Mouse (Mus musculus) c-Kit-positive CD71-positive TER-119-negative erythroid progenitor cells, embryonic 14.5 days (primary cell): Measurements from ENCODE around the gene Dnajb8.
A peak's percentile ranks its signal among the peaks of the same experiment; 100 is the strongest.

Experiments
- DNase-seq: peaks from one replicate; pipeline ENCODE4 v3.0.0-alpha.2; 2013; ENCODE audit warnings: low read depth

Dnajb8 gene

GRCm38 (mm10) chr6:88231821-88232220 lies 9.8 kb downstream of the Dnajb8 start:
- no peak for DNase-seq

GRCm38 (mm10) chr6:88232221-88232620 lies 10.2 kb downstream of the Dnajb8 start:
- DNase-seq: no peak

- DNase-seq: no peak
Observed at GRCm38 (mm10) chr6:88233996-88234395, 11.9 kb downstream of the Dnajb8 start.

GRCm38 (mm10) chr6:88235461-88235860 lies 13.4 kb downstream of the Dnajb8 start:
- DNase-seq: no peak

GRCm38 (mm10) chr6:88235983-88236382 lies 13.9 kb downstream of the Dnajb8 start:
- DNase-seq: no peak

DNA sequence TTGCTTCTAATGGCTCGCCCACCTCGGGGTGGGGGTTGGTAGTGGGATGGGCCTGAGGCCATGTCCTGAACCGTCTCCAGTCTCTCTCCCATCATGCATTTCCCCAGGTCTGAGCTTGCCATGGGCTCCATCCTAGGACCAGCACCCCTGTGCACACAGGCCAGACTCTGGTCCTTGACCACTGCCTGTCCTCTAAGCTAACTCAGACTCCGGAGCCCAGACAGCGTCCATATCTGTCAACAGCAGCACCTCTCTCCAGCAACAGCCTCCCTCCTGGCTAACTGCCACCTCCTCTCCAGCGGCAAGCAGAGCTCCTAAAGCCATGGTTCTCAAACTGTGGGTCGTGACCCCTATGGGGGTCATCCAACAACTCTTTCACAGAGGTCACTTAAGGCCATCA lies 14.4 kb downstream of the Dnajb8 start:
- no peak for DNase-seq

GRCm38 (mm10) chr6:88242604-88243003 lies 20.5 kb downstream of the Dnajb8 start:
- DNase-seq: peak; percentile 44

DNA sequence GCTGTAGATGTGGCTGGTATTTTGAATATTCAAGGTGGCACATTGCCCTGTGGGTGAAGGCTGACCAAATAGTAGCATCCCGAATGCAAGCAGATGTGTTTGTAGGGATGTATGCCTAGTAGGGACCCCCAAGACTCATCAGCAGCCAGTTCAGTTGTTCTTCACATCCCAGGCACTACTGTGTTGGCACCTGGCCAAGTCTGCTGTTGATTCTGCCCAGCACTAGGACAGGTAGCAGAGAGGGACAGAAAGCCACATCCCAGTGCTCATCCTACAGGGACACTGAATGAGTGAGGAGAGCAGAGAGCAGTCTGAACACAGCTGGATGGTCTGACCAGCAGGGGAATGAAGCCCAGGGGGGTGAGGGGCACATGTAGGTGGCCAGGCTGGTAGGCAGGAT lies 27.2 kb downstream of the Dnajb8 start:
- DNase-seq: no peak

DNA sequence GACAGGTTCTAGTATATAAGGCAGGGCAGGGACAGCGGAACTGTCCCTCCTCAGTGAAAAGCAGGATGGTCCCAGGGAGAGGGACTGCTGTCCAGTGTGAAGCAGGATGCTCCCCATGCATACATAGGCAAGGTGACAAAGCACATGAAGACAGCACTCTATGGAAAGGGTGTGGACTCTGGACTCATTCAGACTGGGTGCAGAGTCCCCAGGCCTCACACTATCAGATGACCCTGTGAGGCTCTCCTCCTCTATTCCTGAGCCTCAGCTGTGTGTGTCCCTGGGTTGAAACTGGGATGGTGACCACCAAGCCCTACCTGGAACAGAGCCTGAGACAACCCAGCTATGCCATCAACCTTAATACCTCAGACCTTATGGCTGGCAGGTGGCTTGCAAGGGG lies 29.3 kb downstream of the Dnajb8 start:
- DNase-seq: no peak

DNA sequence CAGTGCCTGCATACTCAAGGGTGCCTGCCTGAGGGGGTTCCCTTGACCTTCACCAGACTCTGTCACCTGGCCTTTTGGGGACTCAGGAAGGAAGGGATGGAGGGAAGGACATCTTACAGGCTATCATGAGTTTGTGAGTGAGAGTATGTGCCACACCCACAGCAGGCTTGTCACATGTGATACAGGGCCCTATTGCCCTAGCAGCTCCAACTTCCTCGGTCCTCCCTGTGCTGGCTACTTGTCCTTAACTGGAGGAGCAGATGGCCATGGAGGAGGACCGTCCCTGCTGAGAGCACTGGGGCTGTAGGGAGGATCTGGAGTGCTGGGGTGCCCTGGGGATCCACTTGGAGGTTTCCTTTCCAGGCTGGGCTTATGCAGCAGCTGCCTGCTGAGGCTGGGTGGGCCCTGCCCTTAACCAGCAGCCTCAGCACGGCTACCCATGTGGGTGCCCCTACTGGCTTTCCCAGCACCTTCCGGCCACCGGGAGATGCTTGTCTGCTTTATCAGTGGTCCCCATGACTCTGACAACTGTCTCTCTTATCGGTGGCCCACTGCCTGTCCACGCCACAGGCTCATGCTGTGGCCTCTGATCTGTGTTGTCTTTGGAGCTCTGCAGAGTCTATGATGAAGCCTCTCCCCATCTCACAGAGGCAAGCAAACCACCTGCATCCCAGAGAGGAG lies 29.9 kb downstream of the Dnajb8 start:
- DNase-seq: no peak

- DNase-seq: no peak
Observed at GRCm38 (mm10) chr6:88254082-88254481, 32.0 kb downstream of the Dnajb8 start.

DNA sequence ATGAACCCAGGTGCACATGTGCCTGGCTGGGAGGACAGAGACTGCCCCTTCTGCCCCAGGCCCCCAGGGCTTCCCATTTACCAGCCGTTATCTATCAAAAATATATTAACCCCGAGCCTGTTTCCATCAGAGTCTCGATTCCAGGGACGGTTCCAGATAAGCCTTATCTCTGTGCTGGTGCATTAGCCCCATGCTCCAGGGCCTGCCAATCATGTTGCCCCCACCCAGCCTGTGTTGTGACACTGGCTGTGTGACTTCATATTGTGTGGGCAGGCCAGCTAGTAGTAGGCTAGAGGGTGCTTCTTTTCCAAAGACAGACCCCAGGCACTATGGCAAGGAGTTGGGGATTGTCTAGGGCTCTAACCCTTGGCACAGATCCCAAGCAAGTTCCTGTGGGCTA lies 33.4 kb downstream of the Dnajb8 start:
- peak; percentile 40 for DNase-seq

- DNase-seq: no peak
Observed at GRCm38 (mm10) chr6:88259621-88260020, 37.6 kb downstream of the Dnajb8 start.

- DNase-seq: no peak
Observed at GRCm38 (mm10) chr6:88260645-88261044, 38.6 kb downstream of the Dnajb8 start.

DNA sequence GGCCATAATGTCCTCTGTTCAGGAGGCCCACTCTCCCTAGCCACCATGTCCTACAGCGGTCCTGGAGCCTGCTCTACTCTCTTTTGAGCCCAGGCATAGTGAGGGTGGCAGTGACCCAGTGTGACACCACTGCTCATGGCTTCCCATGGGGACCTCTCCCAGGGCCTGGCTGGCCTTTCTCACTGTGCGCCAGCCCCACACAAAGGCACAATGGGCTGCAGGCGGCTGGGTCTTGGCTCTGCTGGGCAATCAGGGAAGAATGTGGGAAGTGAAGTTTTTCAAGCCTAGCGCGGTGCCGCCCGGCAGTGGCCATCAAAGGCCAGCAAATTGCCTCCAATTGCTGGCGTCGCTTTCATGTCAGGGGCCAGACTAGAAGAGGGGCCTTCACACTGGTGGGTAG lies 40.1 kb downstream of the Dnajb8 start:
- no peak for DNase-seq

GRCm38 (mm10) chr6:88265355-88265754 lies 43.3 kb downstream of the Dnajb8 start:
- DNase-seq: no peak

DNA sequence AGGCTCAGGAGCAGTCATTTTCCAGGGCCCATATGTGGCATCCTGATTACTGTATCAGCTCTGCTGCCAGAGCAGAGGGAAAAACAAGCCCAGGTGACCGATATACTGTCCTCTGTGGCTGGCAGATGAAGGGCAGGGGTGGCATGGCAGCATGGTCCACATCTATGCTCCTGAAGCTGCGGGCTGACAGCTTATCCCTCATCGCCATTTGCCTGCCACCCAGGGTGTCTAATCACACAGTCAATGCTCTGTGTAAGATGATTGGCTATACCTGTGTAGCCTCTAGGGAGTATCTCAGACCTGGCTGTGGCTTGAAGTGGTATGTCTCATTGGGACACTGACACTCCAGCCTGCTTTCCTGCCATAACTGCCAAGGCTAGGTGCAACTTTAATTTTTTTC lies 44.0 kb downstream of the Dnajb8 start:
- DNase-seq: no peak

DNA sequence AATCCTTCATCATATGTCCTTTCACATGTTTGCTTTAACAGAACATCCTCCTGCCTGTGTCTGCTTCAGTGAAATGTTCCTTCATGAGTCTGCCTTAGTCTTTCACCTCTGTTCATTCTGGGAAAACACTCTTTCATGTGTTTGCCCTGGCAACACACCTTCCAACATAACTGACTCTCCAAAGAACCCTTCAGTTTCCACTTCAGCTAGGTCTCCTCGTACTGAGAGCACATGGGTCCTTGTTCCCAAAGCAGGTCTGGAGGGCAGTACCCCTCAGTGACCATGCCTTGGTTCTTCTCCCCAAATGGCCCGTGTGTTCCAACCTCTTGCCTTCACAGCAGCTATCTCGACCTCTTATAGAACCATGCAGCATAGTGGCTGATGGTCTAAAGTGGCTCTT lies 45.0 kb downstream of the Dnajb8 start:
- no peak for DNase-seq

DNA sequence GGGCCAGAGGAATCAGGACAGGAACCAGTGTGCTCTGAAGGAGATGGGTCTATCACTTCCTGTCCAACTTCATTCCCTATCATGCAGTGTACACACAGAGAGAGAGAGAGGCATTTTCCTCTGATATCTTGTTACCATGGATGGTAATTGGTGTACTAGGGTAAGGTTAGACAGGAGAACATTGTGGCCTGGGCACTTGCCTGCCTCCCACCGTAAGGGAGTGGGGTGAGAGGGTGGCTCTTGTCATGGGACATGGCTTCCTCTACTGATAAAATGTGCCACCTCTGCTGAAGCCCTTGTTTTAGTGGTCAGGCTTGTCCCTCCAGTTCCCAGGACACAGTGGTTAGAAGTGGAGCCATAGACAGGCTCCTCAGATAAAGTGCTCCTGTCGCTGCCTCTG lies 45.9 kb downstream of the Dnajb8 start:
- DNase-seq: no peak

- DNase-seq: no peak
Observed at GRCm38 (mm10) chr6:88274623-88275022, 52.6 kb downstream of the Dnajb8 start.

GRCm38 (mm10) chr6:88276221-88276620 lies 54.2 kb downstream of the Dnajb8 start:
- DNase-seq: no peak

DNA sequence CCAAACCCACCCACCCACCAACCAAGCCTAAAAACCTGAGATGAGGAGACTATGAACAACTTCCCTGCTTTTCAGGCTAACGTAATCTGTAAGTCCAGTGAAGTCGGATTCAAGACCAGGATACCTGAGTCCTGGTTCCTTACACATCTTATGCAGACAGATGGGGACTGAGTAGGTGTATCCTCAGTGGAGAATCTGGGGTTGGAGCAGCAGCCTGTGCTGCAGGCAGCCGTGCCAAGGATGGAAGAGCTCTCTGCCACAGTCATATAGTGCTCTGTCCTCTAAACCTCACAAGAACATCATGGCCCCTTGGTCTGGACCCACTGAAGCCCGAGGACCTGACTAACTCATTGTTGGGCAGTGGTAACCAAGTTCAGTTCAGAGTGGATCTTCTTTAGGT lies 55.2 kb downstream of the Dnajb8 start:
- DNase-seq: no peak

GRCm38 (mm10) chr6:88278141-88278540 lies 56.1 kb downstream of the Dnajb8 start:
- DNase-seq: no peak

GRCm38 (mm10) chr6:88290129-88290766 lies 68.2 kb downstream of the Dnajb8 start:
- DNase-seq: no peak
